8 mouse cellular contexts compared by ENCODE assay signal in the genomic region with DNA sequence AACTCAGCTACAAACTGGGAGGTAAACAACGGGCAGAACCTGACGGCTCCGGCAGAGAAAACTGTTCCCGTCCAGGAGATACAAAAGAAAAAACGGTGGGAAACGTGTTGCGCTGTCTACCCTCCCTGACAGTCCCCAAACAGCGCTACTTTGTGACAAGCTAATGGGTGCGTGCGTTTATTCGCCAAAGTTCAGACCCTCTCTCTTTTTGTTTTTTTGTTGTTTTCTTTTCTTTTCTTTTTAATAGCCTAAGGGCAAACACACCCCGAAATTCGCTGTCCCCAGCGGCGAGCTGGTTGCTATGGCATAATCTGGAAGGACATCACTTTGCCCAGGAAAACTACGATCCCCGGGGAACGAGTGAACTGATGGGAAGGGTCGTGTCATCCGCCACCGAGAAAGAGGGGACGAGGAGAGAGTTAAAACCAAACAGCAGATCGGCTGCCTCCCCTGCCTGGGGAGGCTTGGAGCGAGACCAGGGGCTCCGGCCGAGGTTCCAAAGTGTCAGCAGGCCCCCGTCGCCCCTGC. TPM values are rescaled to one million over a fixed set of nuclear protein-coding genes. Genes with fewer than 3 reads are reported as not detected.
DNase-seq lines count a peak whose midpoint lies in the region; ATAC-seq and TF ChIP-seq lines count a peak whose summit lies in the region.

No protein-coding gene starts in this region.

- peak overlapping the region; percentile 96 for H3K4me2 ChIP-seq in heart, embryonic 12.5 days
- peak overlapping the region; percentile 79 for H3K4me2 ChIP-seq in forebrain, embryonic 13.5 days
- peak overlapping the region; percentile 92 for H3K4me2 ChIP-seq in liver, embryonic 16.5 days (ENCODE audit: low read depth, low read length)

- H3K9me3 ChIP-seq in heart, embryonic 12.5 days (replicated peaks): no peaks in the 10 kb centered on the region
- peaks cover 7% of the 10 kb centered on the region for H3K9me3 ChIP-seq in ES-Bruce4 (replicated peaks; ENCODE audit: control insufficient read depth, insufficient read depth, low read length, poor library complexity, severe bottlenecking)
- no peaks in the 10 kb centered on the region for H3K9me3 ChIP-seq in forebrain, embryonic 13.5 days (replicated peaks)
- H3K9me3 ChIP-seq in liver, embryonic 16.5 days (replicated peaks; ENCODE audit: control insufficient read depth, low read length): no peaks in the 10 kb centered on the region

- no peak for ATAC-seq in heart, embryonic 12.5 days (ENCODE audit: insufficient number of reproducible peaks, low FRiP score)
- no peak for ATAC-seq in forebrain, embryonic 13.5 days
- no peak for ATAC-seq in liver, embryonic 16.5 days (ENCODE audit: low read depth)

- H3K4me3 ChIP-seq in heart, embryonic 12.5 days: peak overlapping the region; percentile 87
- H3K4me3 ChIP-seq in ES-Bruce4 (ENCODE audit: low read depth, low read length): peak overlapping the region; percentile 94
- peak overlapping the region; percentile 86 for H3K4me3 ChIP-seq in forebrain, embryonic 13.5 days
- H3K4me3 ChIP-seq in liver, embryonic 16.5 days (ENCODE audit: low read depth, low read length): peak overlapping the region; percentile 89

- H3K36me3 ChIP-seq in heart, embryonic 12.5 days: no peaks in the 10 kb centered on the region
- no peaks in the 10 kb centered on the region for H3K36me3 ChIP-seq in ES-Bruce4 (ENCODE audit: control insufficient read depth, insufficient read depth, low read length, poor library complexity, severe bottlenecking)
- H3K36me3 ChIP-seq in forebrain, embryonic 13.5 days (ENCODE audit: poor library complexity, severe bottlenecking): no peaks in the 10 kb centered on the region
- no peaks in the 10 kb centered on the region for H3K36me3 ChIP-seq in liver, embryonic 16.5 days (ENCODE audit: control insufficient read depth, insufficient read depth)

- H3K27ac ChIP-seq in heart, embryonic 12.5 days (ENCODE audit: poor library complexity, severe bottlenecking): peak overlapping the region; percentile 98
- 0 out of 2 replicates have a peak overlapping the region, but pooled peaks have one; percentile 30 for H3K27ac ChIP-seq in ES-Bruce4 (ENCODE audit: insufficient read depth, low read length)
- H3K27ac ChIP-seq in forebrain, embryonic 13.5 days: peak overlapping the region; percentile 99
- peak overlapping the region; percentile 93 for H3K27ac ChIP-seq in liver, embryonic 16.5 days (ENCODE audit: low read length)

- peak overlapping the region; percentile 97 for H3K9ac ChIP-seq in heart, embryonic 12.5 days
- H3K9ac ChIP-seq in ES-Bruce4 (ENCODE audit: low read depth, poor library complexity, severe bottlenecking): peak overlapping the region; percentile 94
- peak overlapping the region; percentile 98 for H3K9ac ChIP-seq in forebrain, embryonic 13.5 days
- peak overlapping the region; percentile 93 for H3K9ac ChIP-seq in liver, embryonic 16.5 days (ENCODE audit: low read depth, low read length)

- intact Hi-C loops in left cerebral cortex, postnatal 14 days (cut with DNase I): no loop called here

- TF ChIP-seq EP300 in ES-Bruce4 (IDR thresholded peaks at IDR 0.05; ENCODE audit: insufficient read depth, low read depth, low read length): no peak

- DNase-seq in heart, postnatal 4 days: no peak
- DNase-seq in right cerebral cortex, postnatal 10 days (ENCODE audit: low spot score in 2 of 2): no peak
- DNase-seq in adrenal gland, postnatal 10 days: no peak
- DNase-seq in left cerebral cortex, postnatal 14 days (ENCODE audit: low spot score in 2 of 2): no peak

- H3K27me3 ChIP-seq in heart, embryonic 12.5 days (replicated peaks): no peaks in the 10 kb centered on the region
- peaks cover 9% of the 10 kb centered on the region; the same call in 1 of the 2 replicates for H3K27me3 ChIP-seq in ES-Bruce4 (ENCODE audit: control insufficient read depth, insufficient read depth, low read length, poor library complexity, severe bottlenecking)
- no peaks in the 10 kb centered on the region for H3K27me3 ChIP-seq in forebrain, embryonic 13.5 days
- H3K27me3 ChIP-seq in liver, embryonic 16.5 days (ENCODE audit: control insufficient read depth, insufficient read depth, low read depth, low read length): peaks cover 3% of the 10 kb centered on the region; the same call in 1 of the 2 replicates

- no peak for TF ChIP-seq POLR2A in ES-Bruce4 (IDR thresholded peaks at IDR 0.05; ENCODE audit: insufficient read depth, low read length)

- under 1% methylated on average over 27 of the region's 28 CpGs for WGBS in heart, embryonic 12.5 days
- under 1% methylated on average over 28 of the region's 28 CpGs for WGBS in forebrain, embryonic 13.5 days
- WGBS in liver, embryonic 16.5 days (ENCODE audit: insufficient replicate concordance): under 1% methylated on average over 28 of the region's 28 CpGs

- no peak for TF ChIP-seq CTCF in ES-Bruce4 (IDR thresholded peaks at IDR 0.05; ENCODE audit: low read depth, low read length)

- peaks cover 22% of the 10 kb centered on the region for H3K4me1 ChIP-seq in heart, embryonic 12.5 days (replicated peaks)
- no peaks in the 10 kb centered on the region for H3K4me1 ChIP-seq in ES-Bruce4 (ENCODE audit: control insufficient read depth, insufficient read depth, low read length)
- H3K4me1 ChIP-seq in forebrain, embryonic 13.5 days: peaks cover 30% of the 10 kb centered on the region
- H3K4me1 ChIP-seq in liver, embryonic 16.5 days (ENCODE audit: control insufficient read depth, low read depth, low read length): peaks cover 36% of the 10 kb centered on the region

RNA-seq across cellular contexts. Expression of gene Zdhhc17, which starts 0.8 kb away (rescaled TPM):
- 17.9 and 21.0 TPM in 2 replicates for polyA plus RNA-seq in heart, embryonic 12.5 days (2016; fragmentation: Nextera tagmentation; extraction: Ambion mirVana)
- total RNA-seq in heart, postnatal 4 days (2021): 10 to 100 TPM; 24.9 to 25.8 TPM
- 31.3 and 33.6 TPM in 2 replicates for polyA plus RNA-seq in ES-Bruce4 (2011; ENCODE audit: insufficient read depth, insufficient read length, low read depth, missing spikeins)
- 46.0 and 46.9 TPM in 2 replicates for polyA plus RNA-seq in forebrain, embryonic 13.5 days (2015; fragmentation: Nextera tagmentation; extraction: Ambion mirVana)
- 4.6 and 5.0 TPM in 2 replicates for polyA plus RNA-seq in liver, embryonic 16.5 days (2015; fragmentation: Nextera tagmentation; extraction: Ambion mirVana)
- total RNA-seq in adrenal gland, postnatal 10 days (2021): 10 to 100 TPM; 29.7 to 37.4 TPM
- 10 to 100 TPM; 87.8 to 89.5 TPM for total RNA-seq in left cerebral cortex, postnatal 14 days (2021)

Comparison
In these comparisons a context has a peak if more than half of its experiments do, and no peak if none do; other contexts are left out.
1. H3K27ac ChIP-seq: peak in every context shown above with its lines; median percentile 99 in forebrain, embryonic 13.5 days; 98 in heart, embryonic 12.5 days; 93 in liver, embryonic 16.5 days; 30 in ES-Bruce4.